Mouse (Mus musculus) midbrain, postnatal 0 days (tissue): ENCODE results near the gene Gpm6b. TPM values are rescaled to one million over a fixed set of nuclear protein-coding genes. Genes with fewer than 3 reads are reported as not detected.

Experiments used
- ATAC-seq: fragments of 200-750 bp; cut with Nextera tagmentation; 2 replicates; pipeline ENCODE4 v1.8.0; 2017; ENCODE audit warnings: moderate number of reproducible peaks, mild to moderate bottlenecking, moderate TSS enrichment, moderate library complexity; ENCODE audit not compliant: low FRiP score
- DNase-seq: peaks from one replicate; pipeline ENCODE4 v3.0.0-alpha.2; 2015; ENCODE audit warnings: low spot score
- H3K27ac ChIP-seq: fragments of 300-500 bp; sonication (generic); 2 replicates; pipeline ENCODE4 v1.5.1; 2014; ENCODE audit warnings: low read depth, mild to moderate bottlenecking, low read length, mixed read lengths
- H3K27me3 ChIP-seq: fragments of 300-500 bp; sonication (generic); 2 replicates; pipeline ENCODE4 v1.6.1; 2014; ENCODE audit warnings: low read length, control low read depth, mixed read lengths; ENCODE audit not compliant: insufficient read depth
- H3K36me3 ChIP-seq: fragments of 300-500 bp; sonication (generic); 2 replicates; pipeline ENCODE4 v1.6.1; 2014; ENCODE audit warnings: low read length, control low read depth, mixed read lengths; ENCODE audit not compliant: insufficient read depth
- H3K4me1 ChIP-seq: fragments of 300-500 bp; sonication (generic); 2 replicates; pipeline ENCODE4 v1.6.1; 2014; ENCODE audit warnings: mild to moderate bottlenecking, control low read depth, antibody characterized with exemption, low read length, mixed read lengths; ENCODE audit not compliant: insufficient read depth
- H3K4me2 ChIP-seq: fragments of 300-500 bp; sonication (generic); 2 replicates; pipeline ENCODE4 v1.6.1; 2014; ENCODE audit warnings: low read depth, mild to moderate bottlenecking, low read length, mixed read lengths; ENCODE audit not compliant: poor library complexity, severe bottlenecking
- H3K4me3 ChIP-seq: fragments of 300-500 bp; sonication (generic); 2 replicates; pipeline ENCODE4 v1.5.1; 2014; ENCODE audit warnings: low read depth, mild to moderate bottlenecking, low read length, moderate library complexity
- H3K9ac ChIP-seq: fragments of 300-500 bp; sonication (generic); replicated peaks from 2 replicates; pipeline ENCODE4 v1.6.1; 2014; ENCODE audit warnings: mild to moderate bottlenecking, low read length, moderate library complexity, mixed read lengths; ENCODE audit not compliant: poor library complexity, severe bottlenecking
- H3K9me3 ChIP-seq: fragments of 300-500 bp; sonication (generic); 2 replicates; pipeline ENCODE4 v1.6.1; 2016; ENCODE audit warnings: low read length, control low read depth
- CTCF ChIP-seq: IDR thresholded peaks from 2 replicates; pipeline ENCODE4 v1.5.1; 2016; ENCODE audit warnings: antibody characterized with exemption, mild to moderate bottlenecking
- WGBS: fragments of 180-500 bp; shearing (Covaris S2); extraction: QIAGEN DNeasy Blood & Tissue Kit; methylation state at CpG from one replicate; pipeline ENCODE4 v1.1.7; 2014; 5-methylcytosine and 5-hydroxymethylcytosine counted together
- polyA plus RNA-seq: library from polyadenylated mRNA; unstranded; fragments of >200 nt; fragmentation: Nextera tagmentation; extraction: Ambion mirVana; gene quantifications from 2 replicates; pipeline ENCODE4 v1.2.1, GENCODE M21; 2015
- total RNA-seq: library from RNA; depleted of rRNA; stranded (reverse); fragments of >200 nt; gene quantifications from 2 replicates; pipeline ENCODE4 v1.2.3, GENCODE M21; 2014

Gene Gpm6b
- total and polyA plus RNA-seq, 2 experiments from 2014 or later = 280 to 322 TPM

- no peaks in the 10 kb centered on the region for H3K36me3 ChIP-seq
- H3K27ac ChIP-seq = no peak overlapping the region
- H3K4me2 ChIP-seq = no peak overlapping the region
- DNase-seq (no peak), ATAC-seq (no peak)
- TF ChIP-seq CTCF = no peak
- H3K4me3 ChIP-seq = no peak overlapping the region
- H3K4me1 ChIP-seq = no peaks in the 10 kb centered on the region
- WGBS = 42% methylated on average over 1 of the region's 1 CpGs
- H3K9me3 ChIP-seq = no peaks in the 10 kb centered on the region
- no peak overlapping the region for H3K9ac ChIP-seq
- H3K27me3 ChIP-seq = peaks cover 4% of the 10 kb centered on the region; the same call in 1 of the 2 replicates
Measured at GRCm38 (mm10) chrX:166308798-166309197, 70.1 kb downstream of the Gpm6b start.

GRCm38 (mm10) chrX:166315251-166315650, 76.5 kb downstream of the Gpm6b start:
- no peak overlapping the region for H3K4me3 ChIP-seq
- DNase-seq (no peak), ATAC-seq (no peak)
- no peaks in the 10 kb centered on the region; the same call in 1 of the 2 replicates for H3K27me3 ChIP-seq
- no peaks in the 10 kb centered on the region for H3K36me3 ChIP-seq
- H3K9me3 ChIP-seq = no peaks in the 10 kb centered on the region
- no peak overlapping the region for H3K9ac ChIP-seq
- no peaks in the 10 kb centered on the region for H3K4me1 ChIP-seq
- 68% methylated on average over 1 of the region's 1 CpGs for WGBS
- H3K27ac ChIP-seq = peak overlapping the region; percentile 26; the same call in 1 of the 2 replicates
- TF ChIP-seq CTCF = no peak
- no peak overlapping the region for H3K4me2 ChIP-seq

- H3K9ac ChIP-seq = no peak overlapping the region
- peak overlapping the region; percentile 47; the same call in 1 of the 2 replicates for H3K27ac ChIP-seq
- ATAC-seq (peak; percentile 89), DNase-seq (peak; percentile 80)
- no peaks in the 10 kb centered on the region for H3K9me3 ChIP-seq
- no peak overlapping the region for H3K4me2 ChIP-seq
- no peaks in the 10 kb centered on the region for H3K4me1 ChIP-seq
- H3K36me3 ChIP-seq = no peaks in the 10 kb centered on the region
- 30% methylated on average over 7 of the region's 7 CpGs for WGBS
- no peaks in the 10 kb centered on the region; the same call in 1 of the 2 replicates for H3K27me3 ChIP-seq
- no peak overlapping the region for H3K4me3 ChIP-seq
- no peak for TF ChIP-seq CTCF
Measured at GRCm38 (mm10) chrX:166316552-166317375, 78.1 kb downstream of the Gpm6b start.

GRCm38 (mm10) chrX:166317376-166317679, 78.6 kb downstream of the Gpm6b start:
- no peak for TF ChIP-seq CTCF
- WGBS = 58% methylated on average over 1 of the region's 1 CpGs
- H3K27me3 ChIP-seq = no peaks in the 10 kb centered on the region; the same call in 1 of the 2 replicates
- no peaks in the 10 kb centered on the region for H3K9me3 ChIP-seq
- no peak overlapping the region for H3K9ac ChIP-seq
- no peak overlapping the region for H3K4me3 ChIP-seq
- H3K27ac ChIP-seq = peak overlapping the region; percentile 47; the same call in 1 of the 2 replicates
- H3K4me1 ChIP-seq = no peaks in the 10 kb centered on the region
- no peak overlapping the region for H3K4me2 ChIP-seq
- no peaks in the 10 kb centered on the region for H3K36me3 ChIP-seq
- DNase-seq = peak; percentile 15
- 0 out of 2 replicates have a peak, but pooled peaks have one; percentile 13 for ATAC-seq

GRCm38 (mm10) chrX:166323226-166323625, 84.5 kb downstream of the Gpm6b start:
- no peak for TF ChIP-seq CTCF
- ATAC-seq (no peak), DNase-seq (no peak)
- Histone ChIP-seq H3K4me3 (no peak overlapping the region), H3K27me3 (no peaks in the 10 kb centered on the region; the same call in 1 of the 2 replicates), H3K4me2 (no peak overlapping the region), H3K4me1 (no peaks in the 10 kb centered on the region; the same call in 1 of the 2 replicates), H3K27ac (no peak overlapping the region), H3K9me3 (no peaks in the 10 kb centered on the region), H3K9ac (no peak overlapping the region), H3K36me3 (no peaks in the 10 kb centered on the region)
- WGBS = 90% methylated on average over 3 of the region's 3 CpGs

GRCm38 (mm10) chrX:166327621-166328020, 88.9 kb downstream of the Gpm6b start:
- ATAC-seq (no peak), DNase-seq (no peak)
- no peak for TF ChIP-seq CTCF
- no peak overlapping the region for H3K4me3 ChIP-seq
- H3K27me3 ChIP-seq = no peaks in the 10 kb centered on the region
- no peaks in the 10 kb centered on the region for H3K36me3 ChIP-seq
- no peak overlapping the region; the same call in 1 of the 2 replicates for H3K27ac ChIP-seq
- 49% methylated on average over 5 of the region's 5 CpGs for WGBS
- H3K9ac ChIP-seq = no peak overlapping the region
- H3K4me1 ChIP-seq = no peaks in the 10 kb centered on the region; the same call in 1 of the 2 replicates
- no peaks in the 10 kb centered on the region for H3K9me3 ChIP-seq
- no peak overlapping the region for H3K4me2 ChIP-seq
